Mouse (Mus musculus) left cerebral cortex, postnatal 14 days (tissue): ENCODE data around the gene Gm10401. TPM values are rescaled to one million over a fixed set of nuclear protein-coding genes. Genes with fewer than 3 reads are reported as not detected.
"Not testable (repeated sequence)": the region's sequence is repeated elsewhere in the genome, so short reads cannot be mapped to it uniquely, and the experiment has no call there.

Experiments used
- DNase-seq, 2 experiments: peaks; one replicate each; pipeline ENCODE4 v3.0.0; 2021 to 2022; ENCODE audit warnings: low spot score in 2 of 2, mixed read lengths in 1 of 2
- intact Hi-C: fragments of 180-260 bp; cut with DNase I; formaldehyde crosslinking; loops from one replicate; pipeline ENCODE4 v1.15.1; 2025
- total RNA-seq, 2 experiments: library from RNA; stranded (reverse); gene quantifications; 2 replicates each; pipeline ENCODE4 v1.2.3; 2021

The Gm10401 gene
- total RNA-seq, 2 experiments from 2014 or later, result not detected

- intact Hi-C loops, result loop anchor here (2.0 to 5.0 kb wide), 2 partner anchors 64 to 98 kb away; partner anchors contain the start of gene Sppl3
- DNase-seq, result peak; percentile 65 to 68
Measured at GRCm38 (mm10) chr5:115076144-115076901, 21.8 kb downstream of the Gm10401 start.

DNA sequence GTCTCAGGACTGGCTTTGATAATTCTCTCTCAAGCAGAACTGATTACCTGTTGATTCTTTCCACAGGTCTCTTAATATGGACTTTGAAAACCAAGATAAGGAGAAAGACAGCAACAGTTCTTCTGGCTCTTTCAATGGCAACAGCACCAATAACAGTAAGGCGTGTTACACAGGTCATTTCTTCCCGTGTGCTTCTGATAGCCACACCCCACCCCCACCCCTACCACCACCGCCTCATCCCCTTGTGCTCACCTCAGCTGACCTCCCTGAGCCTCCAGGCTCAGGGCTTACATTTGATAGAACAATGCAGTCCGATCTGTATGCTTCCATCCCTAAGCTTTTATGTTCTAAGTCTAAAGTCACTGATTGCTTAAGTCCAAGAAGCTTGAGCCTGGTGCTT, 23.3 kb downstream of the Gm10401 start:
- DNase-seq, result no peak
- intact Hi-C loops, result loop anchor here (5.0 kb wide), 1 partner anchor 62 kb away; the partner anchor contains the start of gene Sppl3

DNA sequence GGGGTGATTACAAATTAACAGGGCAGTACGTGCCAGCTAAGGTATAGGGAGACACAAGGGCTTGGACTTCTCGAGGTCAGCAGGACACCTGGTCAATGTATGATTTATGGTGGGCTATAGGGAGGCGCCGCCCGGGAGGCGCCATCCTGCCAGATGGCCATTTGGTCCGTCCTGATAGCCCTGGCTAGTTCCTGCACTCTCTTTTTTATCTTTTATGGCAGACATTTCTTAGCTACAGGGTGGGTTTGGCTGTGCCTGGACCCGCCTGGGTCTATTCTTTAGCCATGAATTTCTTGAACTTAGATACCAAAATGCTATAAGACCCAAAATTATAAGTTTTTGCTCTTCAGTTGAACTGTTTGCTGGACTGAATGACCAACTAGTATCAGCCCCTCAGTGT, 24.8 kb downstream of the Gm10401 start:
- intact Hi-C loops, DNase-seq: not testable (repeated sequence)

DNA sequence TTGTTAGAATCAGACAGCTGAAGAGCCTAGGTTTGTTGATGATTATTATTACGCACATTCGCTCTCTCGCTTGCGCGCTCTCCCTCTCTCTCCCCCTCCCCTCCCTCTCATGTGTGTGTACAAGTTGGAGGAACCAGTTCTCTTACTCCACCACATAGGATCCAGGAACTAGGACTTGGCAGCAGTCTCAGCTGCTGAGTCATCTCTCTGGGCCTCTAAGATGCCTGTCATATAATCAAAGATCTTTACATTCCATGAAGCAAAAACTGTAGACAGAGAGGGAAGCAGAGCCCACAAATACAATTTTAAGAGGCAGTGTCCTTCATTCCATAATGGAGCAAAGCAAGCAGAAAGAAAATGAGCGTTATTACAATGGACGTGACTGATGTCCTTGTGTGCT, 26.0 kb downstream of the Gm10401 start:
- DNase-seq, result peak; percentile 65 to 77
- intact Hi-C loops, result no loop called here

DNA sequence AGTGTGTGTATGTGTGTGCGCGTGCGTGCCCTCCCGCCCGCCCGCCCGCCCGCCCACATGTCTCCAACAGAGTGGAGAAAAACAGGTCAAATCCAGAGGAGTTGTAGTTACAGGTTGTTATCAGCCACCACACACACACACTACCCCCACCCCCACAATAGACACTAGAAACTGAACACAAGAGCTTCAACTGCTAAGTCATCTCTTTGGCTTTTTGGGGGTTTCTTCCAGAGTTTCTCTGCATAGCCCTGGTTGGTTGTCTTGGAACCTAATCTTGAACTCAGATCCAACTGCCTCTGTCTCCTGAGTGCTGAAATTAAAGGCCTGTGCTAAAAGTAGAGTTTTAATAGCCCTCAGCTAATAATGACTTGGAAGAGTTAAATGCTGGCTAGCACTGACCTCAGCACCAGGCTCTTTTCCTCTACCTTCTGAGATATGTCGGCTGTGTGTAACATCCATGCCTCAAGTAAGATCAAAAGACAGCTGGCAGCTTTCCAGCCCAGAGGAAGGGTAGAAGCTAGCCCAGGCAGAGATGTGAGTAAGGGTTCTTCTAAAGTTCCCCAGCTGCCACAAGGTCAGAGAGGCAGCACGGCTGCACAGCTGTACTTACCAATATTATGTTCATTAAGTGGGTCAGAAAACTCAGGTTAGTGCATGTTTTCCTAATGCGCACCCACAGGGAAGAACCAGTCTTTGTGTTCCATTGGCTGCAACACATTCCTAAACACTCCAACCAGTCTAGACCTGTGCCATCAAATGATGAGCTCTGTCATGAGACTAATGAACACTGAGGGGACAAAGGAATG, 26.8 kb downstream of the Gm10401 start:
- no peak for DNase-seq
- intact Hi-C loops, result no loop called here

- intact Hi-C loops, result no loop called here
- DNase-seq, result no peak
Measured at GRCm38 (mm10) chr5:115070457-115070856, 27.6 kb downstream of the Gm10401 start.

DNA sequence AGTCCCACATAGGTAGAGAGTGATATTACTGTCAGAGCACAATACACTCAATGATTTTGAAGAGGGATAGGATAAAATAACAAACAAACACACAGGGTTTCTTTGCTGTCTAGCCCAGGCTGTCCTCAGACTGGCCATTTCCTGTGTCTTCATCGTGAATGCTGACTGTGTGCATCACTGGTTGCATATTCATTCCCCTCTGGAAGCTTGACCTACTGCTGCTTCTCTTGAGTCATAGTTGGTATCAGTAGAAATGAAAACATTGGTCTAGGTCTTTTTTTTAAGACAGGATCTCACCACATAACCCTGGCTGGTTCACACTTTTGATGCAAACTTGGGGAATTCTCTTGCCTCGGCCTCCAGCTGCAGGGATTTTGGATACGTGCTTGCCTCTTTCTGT, 28.5 kb downstream of the Gm10401 start:
- intact Hi-C loops, result no loop called here
- no peak for DNase-seq

GRCm38 (mm10) chr5:115068671-115069421, 29.2 kb downstream of the Gm10401 start:
- intact Hi-C loops, result no loop called here
- no peak for DNase-seq

GRCm38 (mm10) chr5:115066245-115066644, 31.9 kb downstream of the Gm10401 start:
- intact Hi-C loops, result no loop called here
- DNase-seq, result no peak

- no peak for DNase-seq
- intact Hi-C loops, result no loop called here
Measured at GRCm38 (mm10) chr5:115063391-115063790, 34.7 kb downstream of the Gm10401 start.

GRCm38 (mm10) chr5:115062566-115062965, 35.5 kb downstream of the Gm10401 start:
- no peak for DNase-seq
- intact Hi-C loops, result no loop called here

GRCm38 (mm10) chr5:115060977-115061376, 37.1 kb downstream of the Gm10401 start:
- intact Hi-C loops, result no loop called here
- DNase-seq, result no peak

GRCm38 (mm10) chr5:115060067-115060695, 37.9 kb downstream of the Gm10401 start:
- intact Hi-C loops, result no loop called here
- DNase-seq, result no peak

DNA sequence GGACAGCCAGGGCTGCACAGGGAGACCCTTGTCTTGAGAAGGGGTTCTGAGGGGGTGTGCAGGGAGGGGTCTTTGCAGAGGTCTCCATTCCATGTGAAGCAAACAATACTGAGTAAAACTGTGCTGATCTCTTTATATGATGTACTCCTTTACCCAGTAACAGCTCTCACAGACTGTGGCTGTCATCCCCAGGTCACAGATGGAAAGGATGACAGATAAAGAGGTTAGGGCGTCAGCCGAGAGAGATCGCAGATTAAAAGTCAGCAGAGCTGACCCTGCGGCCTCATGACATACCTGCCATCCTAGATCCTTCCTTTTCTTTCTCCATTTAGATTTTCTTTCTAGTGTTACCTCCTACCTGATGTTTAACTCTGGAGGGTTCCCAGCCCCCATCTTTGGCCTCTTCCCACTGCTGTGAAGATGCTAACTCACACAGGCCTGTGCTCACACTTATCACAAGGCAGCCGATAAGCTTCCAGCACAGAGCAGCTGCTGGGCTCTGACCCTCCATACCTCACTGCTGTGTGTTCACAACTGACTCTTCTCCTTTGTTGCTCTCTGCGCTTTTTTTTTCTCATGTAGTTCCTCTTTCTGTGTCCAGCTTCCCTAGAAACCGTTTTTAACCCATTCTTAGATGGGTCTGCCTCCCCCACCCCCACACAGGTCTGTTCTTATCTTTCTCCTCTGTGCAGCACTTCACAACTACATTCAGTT, 39.4 kb downstream of the Gm10401 start:
- intact Hi-C loops, result no loop called here
- DNase-seq, result no peak

DNA sequence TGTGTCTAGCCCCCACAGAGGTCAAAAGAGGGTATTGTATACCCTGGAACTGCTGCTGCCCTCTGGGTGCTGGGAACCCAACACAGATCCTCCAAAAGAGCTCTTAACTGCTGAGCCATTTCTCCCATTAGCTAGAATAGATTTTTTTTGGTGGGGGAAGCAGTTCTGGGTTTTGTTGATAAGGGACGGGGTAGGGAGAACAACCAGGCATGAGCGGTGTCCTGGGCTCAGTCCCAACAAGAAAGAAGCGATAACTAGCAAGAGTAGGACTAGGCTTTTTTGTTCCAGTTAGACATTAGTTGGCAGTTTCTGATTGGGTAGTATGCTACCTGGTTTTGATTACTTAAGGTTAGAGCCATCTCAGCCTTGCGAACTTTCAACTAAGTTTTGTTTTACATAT, 40.9 kb downstream of the Gm10401 start:
- intact Hi-C loops, result no loop called here
- no peak for DNase-seq

- no peak for DNase-seq
- intact Hi-C loops, result no loop called here
Measured at GRCm38 (mm10) chr5:115055418-115055817, 42.7 kb downstream of the Gm10401 start.

DNA sequence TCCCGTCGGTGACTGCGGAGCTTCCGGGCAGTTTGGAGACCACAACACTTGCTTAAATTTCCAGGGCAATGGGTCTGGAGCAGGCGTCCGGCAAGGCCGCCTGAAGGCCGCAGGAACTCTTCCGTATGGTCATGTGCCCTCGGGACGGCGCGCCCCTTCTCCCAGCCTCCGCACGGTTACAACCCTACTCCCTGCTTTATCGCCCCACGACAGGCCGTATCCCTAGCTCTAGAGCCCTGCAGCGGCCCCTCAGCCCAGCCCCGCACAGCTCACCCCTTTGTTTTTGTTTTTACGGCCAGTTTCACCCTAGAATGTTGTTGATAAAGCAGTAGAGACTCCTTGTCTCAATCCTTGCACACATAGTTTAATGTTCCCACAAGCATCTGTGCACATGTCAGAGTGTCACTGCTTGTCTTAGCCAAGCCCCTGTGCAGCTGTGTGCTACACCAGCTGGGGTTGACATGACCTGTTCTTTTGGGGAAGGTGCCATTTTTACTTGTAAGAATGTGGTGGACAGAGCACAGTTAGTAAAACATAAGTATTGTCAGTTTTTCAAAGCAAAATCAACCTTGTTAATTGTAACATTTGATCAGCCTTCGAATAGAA, 44.2 kb downstream of the Gm10401 start:
- DNase-seq, result no peak
- intact Hi-C loops, result no loop called here

- intact Hi-C loops, result no loop called here
- DNase-seq, result no peak
Measured at GRCm38 (mm10) chr5:115052546-115052945, 45.5 kb downstream of the Gm10401 start.

DNA sequence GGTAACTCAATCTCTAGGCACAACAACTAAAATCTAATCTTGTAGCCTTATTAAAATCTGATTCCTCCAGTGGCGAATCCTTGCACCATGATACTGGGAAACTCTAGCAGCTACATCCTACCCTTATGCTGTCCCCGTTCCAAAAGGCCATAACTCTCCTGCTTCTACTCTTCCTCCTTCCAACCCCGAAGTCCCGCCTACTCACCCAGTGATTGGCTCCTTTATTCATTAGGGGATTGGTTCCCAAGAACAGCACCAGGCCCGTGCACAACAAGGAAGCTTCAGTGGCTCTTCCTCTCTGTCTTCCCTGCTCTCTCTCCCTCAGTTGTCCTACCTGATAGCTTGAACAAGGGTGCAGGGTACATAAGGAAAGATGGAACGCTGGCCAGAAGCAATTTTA, 47.3 kb downstream of the Gm10401 start:
- intact Hi-C loops, result no loop called here

More for the DNA sequence above, 47.3 kb downstream of the Gm10401 start:
- DNase-seq, result no peak
